Mouse (Mus musculus) T-helper 17 cell (primary cell): ENCODE results near the gene Nudt4.

ENCODE experiments used
- in situ Hi-C, 2 experiments: fragments of 300-600 bp; cut with MboI, MseI; formaldehyde crosslinking; loops; 1 replicate in 1 of 2; 2 replicates in 1 of 2; pipeline ENCODE4 v1.15.1; 2025; ENCODE audit warnings: high pct_unique_total_duplicates in 2 of 2

The Nudt4 gene

DNA sequence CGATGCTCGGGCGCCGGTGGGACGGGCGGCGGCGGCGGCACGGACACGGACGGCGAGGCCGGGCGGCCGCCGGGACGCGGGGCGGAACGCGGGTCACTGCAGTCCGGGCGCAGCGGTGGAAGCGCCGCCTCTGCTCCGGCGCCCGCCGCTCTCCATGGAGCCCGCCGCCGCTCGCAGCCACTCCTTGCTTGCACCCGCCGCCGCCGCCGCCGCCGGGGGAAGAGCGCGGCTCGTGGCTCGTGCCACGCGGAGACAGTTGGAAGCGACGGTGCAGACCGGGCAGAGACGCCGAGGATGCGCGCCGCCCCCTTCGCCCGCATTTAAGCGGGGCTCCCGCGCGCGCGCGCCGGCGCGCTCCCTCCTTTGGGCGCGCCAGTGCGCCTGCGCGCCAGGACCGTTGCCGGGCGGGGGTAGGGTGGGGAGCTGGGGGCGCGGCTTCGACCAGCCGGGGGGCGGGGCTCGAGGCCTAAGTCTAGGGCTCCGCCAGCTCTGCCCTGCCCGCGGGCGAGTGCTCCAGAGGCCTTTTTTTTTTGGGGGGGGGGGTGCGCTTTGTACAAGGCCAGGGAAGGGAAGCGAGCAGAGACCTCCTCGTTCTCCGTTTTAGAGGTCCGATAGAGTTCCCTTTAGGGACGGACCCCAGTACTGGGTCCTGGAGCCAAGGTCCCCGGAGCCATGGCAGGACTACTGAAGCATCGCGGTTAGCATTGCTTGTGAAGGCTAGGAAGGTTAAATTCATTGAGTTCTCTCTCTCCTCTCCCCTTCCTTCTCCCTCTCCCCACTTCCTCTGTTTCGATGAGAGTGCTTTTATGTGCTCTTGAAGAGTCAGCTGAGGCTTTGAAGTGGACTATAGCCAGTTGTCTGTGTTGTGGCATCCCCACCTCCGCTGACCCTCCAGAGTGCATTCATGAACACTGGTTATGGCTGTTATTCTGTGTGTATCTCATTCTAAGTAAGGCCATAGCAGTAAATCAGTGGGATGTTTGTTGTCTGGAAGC lies at the start of gene Nudt4:
Gene Nudt4 (minus strand): TSS at position 296 of the 995 bp plus-strand sequence.
- in situ Hi-C loops, result no loop called here

DNA sequence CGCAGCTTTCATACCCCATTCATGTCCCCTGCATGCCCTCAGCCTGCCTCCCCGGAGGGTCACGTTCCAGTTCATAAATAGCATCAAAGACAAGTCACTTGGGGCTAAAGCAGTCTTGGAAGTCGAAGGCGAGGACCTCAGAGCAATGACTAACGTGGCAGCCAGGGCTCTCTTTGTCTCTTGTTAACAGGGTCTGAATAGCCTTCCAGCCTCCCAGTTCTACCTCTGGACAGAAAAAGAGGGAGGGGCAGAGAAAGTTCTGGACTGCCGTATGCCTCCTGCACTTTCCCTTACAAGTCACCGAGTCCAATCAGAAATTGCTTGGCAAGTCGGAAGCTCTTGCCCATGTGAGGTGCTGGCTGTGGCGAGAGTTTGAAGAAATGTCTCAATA lies 47.4 kb upstream of the Nudt4 start:
- in situ Hi-C loops, result no loop called here

DNA sequence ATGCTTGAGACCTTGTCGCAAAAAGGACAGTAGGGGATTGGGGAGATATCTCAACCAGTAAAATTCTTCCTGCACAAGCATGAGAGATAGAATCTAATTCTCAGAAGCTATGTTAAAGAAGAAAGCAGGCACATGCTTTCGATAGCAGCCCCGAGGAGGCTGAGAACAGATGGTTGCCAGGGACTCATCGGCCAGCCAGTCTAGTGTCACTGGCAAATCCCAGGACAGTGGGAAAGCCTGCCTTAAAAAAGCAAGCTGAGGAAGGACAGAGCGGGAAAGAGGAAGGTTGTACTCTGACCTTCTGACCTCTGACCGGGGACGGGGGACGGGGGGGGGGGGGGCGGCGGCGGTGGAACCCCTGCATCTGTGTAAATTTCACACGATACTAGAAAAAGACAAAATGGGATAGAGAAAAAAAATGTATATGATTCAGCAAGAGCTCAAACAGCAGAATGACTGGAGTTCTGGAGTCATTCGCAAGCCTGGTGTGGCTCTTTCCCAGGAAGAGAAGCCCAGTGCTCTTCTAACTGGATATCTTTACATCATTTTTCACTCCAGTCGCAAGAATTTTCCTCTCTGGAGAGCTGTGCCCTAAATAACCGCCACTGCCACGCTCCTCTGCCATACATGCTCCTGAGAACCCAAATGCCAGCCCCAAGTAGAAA lies 46.9 kb upstream of the Nudt4 start:
- in situ Hi-C loops, result no loop called here

DNA sequence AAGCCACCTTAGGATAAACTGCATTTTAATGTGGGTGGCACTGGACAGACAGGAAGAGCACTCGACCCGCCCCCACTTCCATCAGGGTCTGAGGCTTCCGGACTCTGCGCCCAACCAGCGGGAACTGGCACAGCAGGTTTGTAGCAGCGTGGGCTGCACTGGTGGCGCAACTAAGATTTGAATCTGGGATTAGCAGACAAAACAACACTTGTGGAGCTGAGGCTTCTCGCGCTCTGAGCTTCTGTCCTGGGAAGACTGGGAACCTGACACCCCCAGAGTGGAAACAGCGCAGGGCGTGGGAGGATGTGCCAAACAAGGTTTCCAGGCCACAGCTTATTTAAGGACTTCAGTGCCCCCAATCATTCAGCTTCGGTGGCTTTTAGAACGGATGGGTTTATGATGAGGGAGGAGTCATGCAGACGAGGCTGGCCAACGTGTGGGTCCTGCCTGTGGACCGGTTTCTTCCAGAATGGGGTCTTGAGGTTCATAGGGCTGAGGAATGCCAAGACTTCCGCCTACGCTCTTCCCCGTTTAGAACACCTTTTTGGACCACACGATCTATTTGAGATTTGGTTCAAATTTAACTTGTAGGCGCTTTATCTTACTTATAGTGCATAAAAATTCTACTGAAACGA lies 41.1 kb upstream of the Nudt4 start:
- in situ Hi-C loops, result no loop called here

DNA sequence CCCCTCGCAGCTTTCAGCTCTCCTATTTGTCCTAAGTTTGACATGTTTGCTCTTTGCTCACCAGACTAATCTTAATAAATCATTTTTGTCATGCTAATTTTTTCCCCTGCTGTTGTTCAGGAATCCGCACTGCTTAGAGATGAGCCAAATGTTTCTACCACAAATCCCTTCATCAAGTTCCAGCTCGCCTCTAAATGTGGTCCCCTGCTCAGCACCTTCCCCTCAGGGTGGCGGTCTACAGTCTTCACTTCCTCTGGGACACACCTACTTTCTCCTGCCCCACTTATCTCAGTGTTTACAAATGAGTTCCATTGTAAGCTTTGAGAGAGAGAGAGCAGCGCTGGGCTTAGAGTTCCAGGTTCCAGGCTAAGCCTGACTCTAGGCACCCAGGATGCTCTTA lies 36.6 kb upstream of the Nudt4 start:
- in situ Hi-C loops, result no loop called here

DNA sequence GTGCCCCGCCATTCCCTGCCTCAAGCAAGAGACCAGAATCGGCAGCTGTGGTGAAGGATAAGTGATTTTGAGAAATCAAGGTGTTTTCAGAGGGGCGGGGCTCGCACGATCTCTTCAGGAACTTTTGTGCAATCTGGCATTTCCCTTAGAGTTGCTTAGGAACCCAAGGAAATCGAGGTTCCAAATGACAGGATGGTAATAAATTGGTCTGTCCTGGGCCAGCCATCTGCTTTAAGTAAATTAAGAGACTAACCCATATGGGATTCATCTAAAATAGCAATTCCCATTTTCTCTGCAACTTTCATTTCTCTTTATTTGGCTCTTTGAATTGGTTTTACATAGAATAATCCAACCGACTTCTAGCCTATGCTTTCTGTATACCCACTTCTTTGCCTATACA lies 35.8 kb upstream of the Nudt4 start:
- in situ Hi-C loops, result no loop called here

DNA sequence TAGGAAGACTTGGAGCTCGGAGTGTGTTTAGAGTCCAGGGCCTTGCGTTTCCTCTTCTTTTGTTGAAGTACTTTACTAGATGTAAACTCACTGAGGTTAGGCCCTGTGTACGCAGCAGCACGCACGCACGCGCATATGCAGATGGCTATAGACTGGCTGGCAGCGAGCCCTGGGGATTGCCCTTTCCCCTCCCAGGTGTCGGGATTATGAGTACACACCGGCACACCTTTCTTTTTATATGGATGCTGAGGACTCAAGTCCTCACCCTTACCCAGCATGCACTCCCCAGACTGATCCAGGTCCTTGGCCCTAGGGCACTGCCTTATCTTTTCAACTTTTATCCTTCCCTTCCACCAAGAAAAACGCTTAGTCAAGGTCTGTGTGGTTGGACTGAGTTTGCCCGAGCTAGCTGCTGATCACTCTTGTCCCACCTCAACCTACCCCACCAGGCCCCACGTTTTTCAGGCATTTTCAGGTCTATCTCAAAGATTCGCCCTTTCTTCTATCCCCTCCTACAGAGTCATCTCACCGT lies 34.2 kb upstream of the Nudt4 start:
- in situ Hi-C loops, result no loop called here

DNA sequence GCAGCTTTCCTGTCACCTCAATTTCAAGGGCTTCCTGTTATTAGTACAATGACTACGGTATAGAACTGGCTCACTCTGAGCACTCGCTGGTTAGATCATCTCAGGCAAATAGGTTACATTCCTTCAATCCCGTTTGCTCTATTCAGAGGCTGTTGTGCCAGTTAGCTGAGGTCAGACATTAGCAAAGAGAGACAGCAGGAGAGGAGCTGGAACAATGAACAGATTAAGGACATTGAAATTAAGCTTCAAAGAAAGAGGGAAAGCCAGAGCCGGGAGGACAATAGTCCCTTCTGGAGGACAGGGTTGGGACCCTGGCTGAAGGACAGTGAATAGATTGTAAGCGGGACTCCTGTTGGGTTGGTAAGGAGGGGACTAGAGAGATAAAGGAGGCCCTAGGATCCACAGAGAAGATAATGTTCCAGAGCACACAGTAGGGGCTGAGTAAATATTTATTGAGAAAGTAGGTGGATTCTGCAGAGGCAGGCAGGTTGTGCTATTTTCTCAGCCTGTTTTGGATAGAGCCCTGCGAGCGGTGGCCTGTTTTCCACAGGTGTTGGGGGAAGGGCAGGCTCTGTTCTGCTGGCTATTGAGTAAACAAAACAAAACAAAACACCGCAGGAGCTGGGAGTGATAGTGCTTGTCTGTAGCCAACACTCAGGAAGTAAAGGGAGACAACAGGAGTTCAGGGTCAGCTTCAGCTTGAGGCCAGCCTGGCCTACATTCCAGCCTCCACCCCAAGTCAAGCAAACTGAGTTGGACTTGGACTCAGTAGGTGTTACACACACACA lies 32.1 kb upstream of the Nudt4 start:
- in situ Hi-C loops, result no loop called here

DNA sequence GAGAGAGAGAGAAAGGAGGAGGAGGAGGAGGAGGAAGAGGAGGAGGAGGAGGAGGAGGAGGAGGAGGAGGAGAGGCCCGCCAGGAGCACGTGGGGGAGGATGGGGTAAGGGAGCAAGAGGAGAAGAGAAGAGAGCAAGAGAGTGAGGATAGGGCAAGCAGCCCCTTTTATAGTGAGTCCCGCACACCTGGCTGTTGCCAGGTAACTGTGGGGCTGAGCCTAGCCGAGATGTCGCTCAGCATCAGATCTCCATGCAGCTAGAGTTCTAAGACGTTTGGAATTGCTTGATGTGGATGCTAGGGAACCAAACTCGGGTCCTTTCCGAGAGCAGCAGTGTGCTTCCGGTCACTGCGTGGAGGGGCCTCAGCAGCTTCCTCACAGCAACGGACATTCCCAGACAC lies 30.5 kb upstream of the Nudt4 start:
- in situ Hi-C loops, result no loop called here

DNA sequence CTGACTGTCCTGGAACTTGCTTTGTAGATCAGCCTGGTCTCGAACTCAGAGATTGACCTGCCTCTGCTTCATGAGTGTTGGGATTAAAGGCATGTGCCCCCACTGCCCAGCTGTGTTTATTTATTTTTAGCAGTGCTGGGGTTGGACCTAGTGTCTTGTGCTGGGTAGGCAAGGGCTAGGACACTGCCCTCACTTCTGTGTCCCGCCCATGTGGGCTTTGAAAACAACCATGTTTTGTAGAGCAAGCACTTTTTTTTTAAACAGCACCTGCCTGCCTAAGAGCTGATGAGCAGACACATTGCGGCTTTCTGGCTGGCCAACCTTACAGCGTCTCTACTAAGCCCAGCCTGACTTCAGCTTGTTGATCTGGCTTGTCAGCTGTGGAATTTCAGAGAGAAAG lies 27.3 kb upstream of the Nudt4 start:
- in situ Hi-C loops, result no loop called here

DNA sequence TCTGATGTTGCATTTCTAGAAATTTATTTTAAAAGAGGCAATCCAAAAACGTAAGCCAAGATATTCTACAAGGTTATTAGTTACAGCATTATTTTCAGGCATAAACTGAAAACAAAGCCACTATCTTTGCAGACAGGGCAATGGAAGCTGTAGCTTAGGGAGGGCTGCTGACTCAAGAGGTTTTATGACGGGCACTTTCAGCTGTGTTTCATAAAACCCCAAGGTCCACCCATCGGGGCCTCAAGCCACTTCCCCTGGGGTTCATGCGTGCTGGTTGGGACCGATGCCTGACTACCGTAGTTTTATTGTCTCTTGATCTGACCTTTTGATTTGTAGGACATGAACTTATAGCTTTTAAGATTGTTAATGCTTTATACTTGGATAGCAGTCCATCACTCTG lies 26.2 kb upstream of the Nudt4 start:
- in situ Hi-C loops, result no loop called here

DNA sequence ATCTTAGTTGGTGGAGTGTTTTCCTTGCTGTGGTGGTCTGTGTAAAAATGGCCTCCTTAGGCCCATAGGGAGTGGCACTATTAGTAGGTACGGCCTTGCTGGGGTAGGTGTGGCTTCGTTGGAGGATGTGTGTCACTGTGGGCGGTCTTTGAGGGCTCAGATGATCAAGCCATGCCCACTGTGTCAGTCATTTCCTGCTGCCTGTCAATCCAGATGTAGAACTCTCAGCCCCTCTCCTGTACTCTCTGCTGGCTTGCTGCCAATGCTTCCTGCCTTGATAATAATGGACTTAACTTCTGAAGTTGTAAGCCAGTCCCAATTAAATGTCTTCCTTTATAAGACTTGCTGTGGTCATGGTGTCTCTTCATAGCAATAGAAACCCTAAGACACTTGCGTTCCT lies 25.2 kb upstream of the Nudt4 start:
- in situ Hi-C loops, result no loop called here

DNA sequence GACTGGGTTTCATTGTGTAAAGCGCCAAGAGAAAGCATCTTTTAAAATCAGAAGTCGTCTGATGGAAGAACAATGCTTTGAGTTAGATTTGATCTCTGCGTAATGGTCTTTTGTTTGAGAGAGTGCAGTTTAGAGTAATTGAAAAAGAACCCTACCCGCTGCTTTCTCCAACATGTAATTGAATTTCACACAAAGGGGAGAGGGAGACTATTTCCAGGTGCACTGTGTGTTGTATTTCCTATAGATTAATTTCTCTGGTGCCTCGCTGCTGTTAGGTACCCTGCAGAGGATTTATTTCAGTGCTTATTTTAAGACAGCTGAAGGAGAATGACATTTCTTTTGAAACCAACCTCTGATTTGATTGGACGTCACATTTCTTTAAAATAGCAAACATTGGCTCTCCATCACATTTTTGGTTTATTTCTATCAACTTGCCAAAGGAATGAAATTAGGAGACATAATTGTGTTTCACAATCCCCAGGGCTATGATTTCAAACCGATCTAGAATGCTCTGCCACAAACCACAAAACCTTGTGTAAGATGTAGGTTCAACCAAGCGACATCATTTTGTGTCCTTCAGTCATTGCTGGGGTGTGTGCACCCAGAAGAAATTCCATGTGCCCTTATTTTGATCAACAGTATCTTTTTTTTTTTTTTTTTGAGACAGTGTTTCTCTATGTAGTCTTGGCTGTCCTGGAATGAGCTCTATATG lies 23.7 kb upstream of the Nudt4 start:
- in situ Hi-C loops, result no loop called here

DNA sequence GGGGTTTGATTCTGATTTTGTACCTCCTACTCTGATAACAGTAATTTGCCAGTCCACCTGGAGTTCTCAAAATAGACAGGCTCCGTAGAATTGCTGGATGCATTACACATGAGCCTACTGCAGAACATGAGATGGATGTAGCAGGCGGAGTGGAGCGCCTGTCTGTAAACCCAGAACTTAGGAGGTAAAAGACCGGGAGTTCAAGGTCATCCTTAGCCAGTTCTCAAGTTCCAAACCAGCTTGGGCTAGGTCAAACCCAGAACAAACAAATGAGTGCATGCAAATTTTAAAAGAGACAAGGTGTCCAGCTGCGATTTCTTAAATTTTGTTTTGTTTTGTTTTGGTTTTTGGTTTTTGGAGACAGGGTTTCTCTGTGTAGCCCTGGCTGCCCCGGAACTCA lies 21.6 kb upstream of the Nudt4 start:
- in situ Hi-C loops, result no loop called here

DNA sequence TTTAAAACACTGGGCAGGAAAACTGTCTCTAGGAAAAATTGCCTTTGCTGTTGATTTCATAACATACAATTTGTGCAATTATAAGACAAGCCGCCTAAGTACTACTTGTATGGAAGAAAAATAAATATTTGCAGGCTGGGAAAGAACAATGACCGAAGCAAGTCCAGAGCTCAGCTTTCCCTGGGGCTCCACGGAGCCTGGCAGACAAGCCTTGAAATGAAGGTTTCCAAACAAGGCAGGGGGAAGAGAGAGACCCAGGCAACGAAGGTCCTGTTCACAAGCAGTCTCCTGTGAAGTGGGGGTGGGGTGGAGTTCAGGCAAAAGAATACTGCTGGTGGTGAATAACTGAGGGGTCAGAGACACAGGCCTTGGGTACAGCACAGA lies 13.6 kb upstream of the Nudt4 start:
- in situ Hi-C loops, result no loop called here

DNA sequence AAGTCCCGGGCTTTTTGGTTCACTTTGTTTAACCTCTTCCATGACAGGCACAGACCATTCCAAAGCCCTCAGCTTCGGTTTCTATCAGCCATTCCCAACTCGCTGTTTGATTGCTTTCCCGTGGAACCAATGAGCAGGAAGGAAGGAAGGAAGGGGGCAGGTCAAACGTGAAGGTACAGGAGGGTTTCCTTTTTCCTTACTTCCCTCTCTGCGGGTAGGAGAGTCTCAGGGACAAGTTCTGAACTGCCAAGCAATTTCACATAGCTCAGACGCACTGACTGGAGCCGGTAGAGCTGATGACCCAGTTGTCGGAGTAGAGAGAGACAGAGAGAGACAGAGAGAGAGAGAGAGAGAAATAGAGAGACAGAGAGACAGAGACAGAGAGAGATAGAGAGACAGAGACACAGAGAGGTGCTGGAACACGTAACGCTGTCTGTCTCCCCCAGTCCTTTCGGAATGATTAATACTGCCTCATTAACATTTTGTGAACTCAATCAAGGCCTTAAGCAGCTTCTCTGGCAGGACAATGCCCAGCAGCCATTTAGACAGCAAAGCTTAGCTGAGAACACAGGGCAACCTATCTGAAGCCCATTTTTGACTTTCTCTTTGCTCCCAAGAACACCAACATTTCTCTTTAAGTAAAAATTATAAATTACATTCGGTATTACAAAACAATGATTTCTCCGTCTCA lies 13.1 kb upstream of the Nudt4 start:
- in situ Hi-C loops, result no loop called here

DNA sequence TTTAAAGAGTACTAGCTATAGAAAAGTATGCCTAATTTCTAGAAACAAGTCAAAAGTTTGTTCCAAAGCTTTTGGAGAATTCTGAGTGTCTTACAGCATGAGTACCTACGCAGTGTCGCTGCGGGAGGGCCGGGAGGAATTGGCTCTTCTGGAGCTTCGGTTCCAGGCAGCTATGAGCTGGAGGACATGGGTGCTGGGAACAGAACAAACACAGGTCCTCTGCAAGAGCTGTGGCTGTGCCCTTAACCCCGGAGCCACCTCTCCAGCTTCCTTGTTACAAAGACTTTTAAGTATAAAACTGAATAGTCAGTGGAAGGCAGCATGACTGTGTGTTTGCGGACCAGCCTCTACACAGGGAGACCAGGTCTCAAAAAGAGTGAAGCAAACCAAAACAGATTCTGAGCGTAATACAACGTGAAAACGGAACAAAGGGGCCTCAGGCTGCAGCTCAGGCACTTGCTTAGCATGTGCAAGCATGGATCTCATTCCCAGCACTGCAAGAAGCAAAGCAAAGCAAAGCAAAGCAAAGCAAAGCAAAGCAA lies 12.0 kb upstream of the Nudt4 start:
- in situ Hi-C loops, result no loop called here

DNA sequence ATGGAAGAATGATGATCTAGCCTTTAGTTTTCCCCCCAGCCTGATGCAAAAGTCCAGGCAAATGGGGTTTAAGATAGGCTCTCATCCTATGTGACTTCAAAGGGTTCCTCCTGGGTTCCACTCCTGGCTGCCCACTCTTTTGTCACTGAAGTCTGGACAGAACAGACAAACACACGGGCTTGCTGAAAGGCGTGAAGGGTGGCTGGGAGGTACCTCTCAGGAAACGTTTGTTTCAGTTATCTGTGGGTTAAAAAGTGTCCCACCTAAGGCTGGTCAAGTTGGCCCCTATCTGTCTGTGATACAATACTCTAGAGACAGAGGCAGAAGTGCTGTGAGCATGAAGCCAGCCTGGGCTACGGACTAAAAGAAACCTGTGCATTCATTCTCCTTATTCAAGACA lies 11.0 kb upstream of the Nudt4 start:
- in situ Hi-C loops, result no loop called here

DNA sequence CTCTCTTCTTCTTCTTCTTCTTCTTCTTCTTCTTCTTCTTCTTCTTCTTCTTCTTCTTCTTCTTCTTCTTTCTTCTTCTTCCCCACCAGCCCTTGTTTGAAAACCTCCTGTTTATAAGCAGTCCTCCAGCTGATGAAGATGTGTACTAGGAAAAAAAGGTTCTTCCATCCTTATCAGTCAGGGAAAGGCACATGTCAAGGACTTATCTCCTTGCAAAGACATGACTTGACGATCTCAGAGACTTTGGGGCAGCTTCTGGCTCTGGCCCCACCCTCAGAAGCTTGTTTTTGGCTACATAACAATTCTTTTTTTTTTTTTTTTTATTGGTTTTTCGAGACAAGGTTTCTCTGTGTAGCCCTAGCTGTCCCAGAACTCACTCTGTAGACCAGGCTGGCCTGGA lies 5.5 kb upstream of the Nudt4 start:
- in situ Hi-C loops, result no loop called here

DNA sequence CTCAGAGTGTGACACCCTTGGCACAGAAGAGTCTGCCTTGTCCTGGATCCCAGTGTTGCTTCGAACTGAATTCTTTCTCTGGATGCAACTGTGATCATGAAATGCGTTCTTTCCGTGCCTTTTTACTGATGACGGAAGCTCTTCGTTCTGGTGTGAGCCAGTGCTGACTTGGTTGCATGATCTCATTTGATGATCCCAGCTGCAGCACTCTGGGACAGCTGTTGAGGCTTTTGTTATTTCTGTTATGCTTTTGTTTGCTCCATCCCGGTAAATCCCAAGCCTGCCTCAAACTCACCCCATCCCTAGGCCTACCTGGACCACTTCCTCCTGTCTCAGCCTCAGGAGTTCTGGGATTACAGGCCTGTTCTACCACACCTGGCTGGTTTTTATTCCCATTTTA lies 4.1 kb upstream of the Nudt4 start:
- in situ Hi-C loops, result no loop called here
